Mouse (Mus musculus): ENCODE results near the gene Etfdh.

- no peak for TF ChIP-seq FLI1 (IDR thresholded peaks at IDR 0.05; ENCODE audit: low read length)
- TF ChIP-seq GATA1 (IDR thresholded peaks at IDR 0.05; ENCODE audit: borderline replicate concordance, low read length), result no peak
These were observed 33.8 kb downstream of the Etfdh start for GRCm38 (mm10) chr3:79595468-79595867.

Measured in megakaryocyte, embryonic 14.5 days (primary cell).